Mouse (Mus musculus) midbrain, postnatal 0 days (tissue): ENCODE data around the gene Ptpn22. TPM values are rescaled to one million over a fixed set of nuclear protein-coding genes. Genes with fewer than 3 reads are reported as not detected.
A peak's percentile ranks its signal among the peaks of the same experiment; 100 is the strongest.
"Not testable (repeated sequence)": the region's sequence is repeated elsewhere in the genome, so short reads cannot be mapped to it uniquely, and the experiment has no call there.

Experiments used
- ATAC-seq: fragments of 200-750 bp; cut with Nextera tagmentation; 2 replicates; pipeline ENCODE4 v1.8.0; 2017; ENCODE audit warnings: moderate number of reproducible peaks, mild to moderate bottlenecking, moderate TSS enrichment, moderate library complexity; ENCODE audit not compliant: low FRiP score
- DNase-seq: peaks from one replicate; pipeline ENCODE4 v3.0.0-alpha.2; 2015; ENCODE audit warnings: low spot score
- H3K27ac ChIP-seq: fragments of 300-500 bp; sonication (generic); 2 replicates; pipeline ENCODE4 v1.5.1; 2014; ENCODE audit warnings: low read depth, mild to moderate bottlenecking, low read length, mixed read lengths
- H3K27me3 ChIP-seq: fragments of 300-500 bp; sonication (generic); 2 replicates; pipeline ENCODE4 v1.6.1; 2014; ENCODE audit warnings: low read length, control low read depth, mixed read lengths; ENCODE audit not compliant: insufficient read depth
- H3K36me3 ChIP-seq: fragments of 300-500 bp; sonication (generic); 2 replicates; pipeline ENCODE4 v1.6.1; 2014; ENCODE audit warnings: low read length, control low read depth, mixed read lengths; ENCODE audit not compliant: insufficient read depth
- H3K4me1 ChIP-seq: fragments of 300-500 bp; sonication (generic); 2 replicates; pipeline ENCODE4 v1.6.1; 2014; ENCODE audit warnings: mild to moderate bottlenecking, control low read depth, antibody characterized with exemption, low read length, mixed read lengths; ENCODE audit not compliant: insufficient read depth
- H3K4me2 ChIP-seq: fragments of 300-500 bp; sonication (generic); 2 replicates; pipeline ENCODE4 v1.6.1; 2014; ENCODE audit warnings: low read depth, mild to moderate bottlenecking, low read length, mixed read lengths; ENCODE audit not compliant: poor library complexity, severe bottlenecking
- H3K4me3 ChIP-seq: fragments of 300-500 bp; sonication (generic); 2 replicates; pipeline ENCODE4 v1.5.1; 2014; ENCODE audit warnings: low read depth, mild to moderate bottlenecking, low read length, moderate library complexity
- H3K9ac ChIP-seq: fragments of 300-500 bp; sonication (generic); replicated peaks from 2 replicates; pipeline ENCODE4 v1.6.1; 2014; ENCODE audit warnings: mild to moderate bottlenecking, low read length, moderate library complexity, mixed read lengths; ENCODE audit not compliant: poor library complexity, severe bottlenecking
- H3K9me3 ChIP-seq: fragments of 300-500 bp; sonication (generic); 2 replicates; pipeline ENCODE4 v1.6.1; 2016; ENCODE audit warnings: low read length, control low read depth
- CTCF ChIP-seq: IDR thresholded peaks from 2 replicates; pipeline ENCODE4 v1.5.1; 2016; ENCODE audit warnings: antibody characterized with exemption, mild to moderate bottlenecking
- WGBS: fragments of 180-500 bp; shearing (Covaris S2); extraction: QIAGEN DNeasy Blood & Tissue Kit; methylation state at CpG from one replicate; pipeline ENCODE4 v1.1.7; 2014; 5-methylcytosine and 5-hydroxymethylcytosine counted together
- polyA plus RNA-seq: library from polyadenylated mRNA; unstranded; fragments of >200 nt; fragmentation: Nextera tagmentation; extraction: Ambion mirVana; gene quantifications from 2 replicates; pipeline ENCODE4 v1.2.1, GENCODE M21; 2015
- total RNA-seq: library from RNA; depleted of rRNA; stranded (reverse); fragments of >200 nt; gene quantifications from 2 replicates; pipeline ENCODE4 v1.2.3, GENCODE M21; 2014; rRNA removed

Ptpn22 gene
- total RNA-seq (0.09 TPM in 1 of 2 replicates, not detected in the other), polyA plus RNA-seq (0.43 and 0.64 TPM in 2 replicates)

DNA sequence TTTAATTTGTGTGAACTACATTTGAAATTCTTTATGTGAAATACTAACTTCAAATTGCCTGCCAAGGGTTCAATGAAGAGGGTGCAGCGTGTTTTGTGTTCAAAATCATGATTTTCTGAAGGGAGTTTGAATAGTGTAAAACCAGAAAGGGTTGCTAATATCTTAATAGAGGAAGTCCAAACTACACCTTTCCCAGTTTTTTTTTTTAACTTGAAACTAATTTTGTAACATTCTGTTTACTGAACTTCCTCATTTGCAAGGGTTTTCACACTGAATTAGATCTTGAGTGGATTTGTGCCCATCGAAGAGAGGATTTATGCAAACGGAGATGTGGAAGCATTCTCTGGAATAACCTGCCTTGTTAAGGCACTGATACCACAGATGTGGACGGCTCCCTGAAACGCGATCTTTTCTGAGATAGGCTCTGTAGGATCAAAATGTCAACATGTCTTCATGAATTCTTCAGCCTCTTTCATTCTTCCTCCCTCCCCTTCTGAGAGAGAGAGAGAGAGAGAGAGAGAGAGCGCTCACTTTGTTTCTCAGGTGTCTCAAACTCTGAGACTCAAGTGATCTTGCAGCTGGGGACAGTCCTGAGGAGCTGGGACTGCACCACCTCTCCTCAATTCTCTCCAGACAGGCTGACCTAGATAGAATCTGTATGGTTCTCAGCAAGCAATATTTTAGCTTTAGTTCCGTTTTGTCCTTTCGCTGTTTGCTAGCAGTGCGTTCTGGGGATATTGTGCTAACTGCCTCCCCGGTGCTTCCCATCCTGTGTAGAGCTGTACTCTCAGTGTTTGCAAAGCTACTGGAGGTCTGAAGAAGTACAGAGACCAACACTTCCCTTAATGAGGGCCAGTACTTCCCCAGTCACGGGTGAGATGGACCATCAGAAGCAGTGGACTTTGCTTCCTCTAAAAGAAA is at the start of gene Ptpn22:
TSS of gene Ptpn22 (plus strand) at position 915 of the 921 bp plus-strand sequence.
- no peaks in the 10 kb centered on the region for H3K9me3 ChIP-seq
- H3K4me2 ChIP-seq, result no peak within 1 kb of the TSS
- no peak for DNase-seq
- no peak within 1 kb of the TSS for H3K27ac ChIP-seq
- H3K27me3 ChIP-seq, result no peaks in the 10 kb centered on the region
- no peak within 1 kb of the TSS for H3K9ac ChIP-seq
- H3K36me3 ChIP-seq, result no peaks in the 10 kb centered on the region
- no peak for TF ChIP-seq CTCF
- 70% methylated on average over 12 of the region's 12 CpGs for WGBS
- H3K4me3 ChIP-seq, result no peak within 1 kb of the TSS
- no peak for ATAC-seq
- no peaks in the 10 kb centered on the region for H3K4me1 ChIP-seq

GRCm38 (mm10) chr3:103809799-103810150 is 49.8 kb upstream of the Ptpn22 start:
- Histone ChIP-seq H3K27me3 (no peaks in the 10 kb centered on the region), H3K9ac (peak overlapping the region; percentile 80), H3K9me3 (no peaks in the 10 kb centered on the region), H3K4me1 (no peaks in the 10 kb centered on the region; the same call in 1 of the 2 replicates), H3K27ac (peak overlapping the region; percentile 90), H3K36me3 (peaks cover 7% of the 10 kb centered on the region; the same call in 1 of the 2 replicates), H3K4me3 (peak overlapping the region; percentile 60), H3K4me2 (peak overlapping the region; percentile 71)
- peak; percentile 51 for ATAC-seq
- under 1% methylated on average over 14 of the region's 14 CpGs for whole genome bisulfite sequencing
- peak; percentile 22 for DNase-seq
- no peak for TF ChIP-seq CTCF

GRCm38 (mm10) chr3:103810967-103811366 is 48.6 kb upstream of the Ptpn22 start:
- H3K27me3 ChIP-seq, result no peaks in the 10 kb centered on the region
- peaks cover 11% of the 10 kb centered on the region for H3K36me3 ChIP-seq
- no peak overlapping the region for H3K27ac ChIP-seq
- no peak overlapping the region for H3K4me2 ChIP-seq
- WGBS, result 94% methylated on average over 6 of the region's 6 CpGs
- DNase-seq (no peak), ATAC-seq (no peak)
- H3K4me1 ChIP-seq, result no peaks in the 10 kb centered on the region; the same call in 1 of the 2 replicates
- H3K9ac ChIP-seq, result no peak overlapping the region
- H3K9me3 ChIP-seq, result no peaks in the 10 kb centered on the region
- no peak overlapping the region for H3K4me3 ChIP-seq
- TF ChIP-seq CTCF, result no peak

DNA sequence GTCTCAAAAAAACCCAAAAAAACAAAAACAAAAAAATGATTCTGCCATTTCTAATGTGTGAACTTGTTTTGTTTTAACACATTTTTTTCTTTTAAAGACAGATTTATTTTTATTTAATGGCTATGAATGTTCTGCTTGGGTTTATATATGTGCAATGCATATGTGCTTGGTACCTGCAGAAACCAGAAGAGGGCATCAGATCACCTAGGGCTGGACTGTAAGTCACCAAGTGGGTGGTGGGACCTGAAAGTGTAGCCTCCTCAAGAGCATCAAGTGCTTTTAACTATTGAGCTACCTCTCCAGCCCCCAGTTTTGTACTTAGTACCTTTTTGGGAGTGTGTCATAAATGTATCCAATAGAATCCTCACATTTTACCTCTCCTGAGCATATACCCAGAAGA is 32.0 kb upstream of the Ptpn22 start:
- DNase-seq (no peak), ATAC-seq (no peak)
- peaks cover 5% of the 10 kb centered on the region; the same call in 1 of the 2 replicates for H3K36me3 ChIP-seq
- no peak overlapping the region for H3K4me2 ChIP-seq
- no peaks in the 10 kb centered on the region for H3K4me1 ChIP-seq
- H3K27ac ChIP-seq, result no peak overlapping the region
- H3K27me3 ChIP-seq, result no peaks in the 10 kb centered on the region
- no peaks in the 10 kb centered on the region for H3K9me3 ChIP-seq
- peak; percentile 19; the same call in 1 of the 2 replicates for TF ChIP-seq CTCF
- no peak overlapping the region for H3K9ac ChIP-seq
- H3K4me3 ChIP-seq, result no peak overlapping the region

- ATAC-seq, result no peak
- Histone ChIP-seq H3K4me1 (no peaks in the 10 kb centered on the region), H3K36me3 (no peaks in the 10 kb centered on the region), H3K27ac (no peak overlapping the region), H3K27me3 (no peaks in the 10 kb centered on the region), H3K4me2 (no peak overlapping the region), H3K9me3 (no peaks in the 10 kb centered on the region), H3K4me3 (no peak overlapping the region), H3K9ac (no peak overlapping the region)
- DNase-seq, result no peak
- TF ChIP-seq CTCF, result no peak
- WGBS, result 96% methylated on average over 3 of the region's 3 CpGs
Measured at GRCm38 (mm10) chr3:103829036-103829435, 30.6 kb upstream of the Ptpn22 start.

- H3K27ac ChIP-seq, H3K36me3 ChIP-seq, H3K9ac ChIP-seq, ATAC-seq, H3K27me3 ChIP-seq, DNase-seq, H3K4me1 ChIP-seq, H3K4me2 ChIP-seq, H3K9me3 ChIP-seq, H3K4me3 ChIP-seq: not testable (repeated sequence)
- TF ChIP-seq CTCF, result peak; percentile 28
- 41% methylated on average over 1 of the region's 1 CpGs for WGBS
Measured at GRCm38 (mm10) chr3:103830681-103831080, 28.9 kb upstream of the Ptpn22 start.
